Mouse (Mus musculus): ENCODE measurements around the gene Tmem236. TPM values are rescaled to one million over a fixed set of nuclear protein-coding genes. Genes with fewer than 3 reads are reported as not detected.
A peak's percentile ranks its signal among the peaks of the same experiment; 100 is the strongest.

The Tmem236 gene
- polyA plus RNA-seq, 1 experiment: 0.25 TPM

DNA sequence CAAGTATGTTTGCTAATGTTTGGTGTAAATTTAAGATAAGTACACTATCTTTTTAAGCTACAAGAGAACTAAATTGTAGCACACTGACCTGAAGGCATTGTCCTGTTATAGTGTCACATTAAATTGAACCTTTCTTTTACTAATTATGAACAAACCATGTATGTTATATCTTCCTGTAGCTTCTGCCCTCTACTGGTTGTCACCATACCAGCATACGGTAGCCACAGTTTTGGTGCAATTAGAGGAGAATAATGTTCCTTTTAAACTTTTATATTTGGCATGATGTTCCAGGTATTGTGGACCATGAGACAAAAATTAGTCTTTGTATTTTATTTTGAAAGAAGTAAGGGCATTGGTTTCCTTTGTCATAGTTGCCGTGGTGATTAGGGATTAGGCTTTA is 27.4 kb upstream of the Tmem236 start:
- H3K4me3 ChIP-seq (ENCODE audit: insufficient read depth, low read length): no peak overlapping the region
- no peaks in the 10 kb centered on the region for H3K4me1 ChIP-seq (ENCODE audit: control insufficient read depth, insufficient read depth, low read length)
- H3K27ac ChIP-seq (ENCODE audit: insufficient read depth, low read length): no peak overlapping the region
- TF ChIP-seq CTCF (IDR thresholded peaks at IDR 0.05; ENCODE audit: extremely low read depth, insufficient read depth, low read length): peak; percentile 14; the same call in 1 of the 2 replicates
- TF ChIP-seq POLR2A (IDR thresholded peaks at IDR 0.05; ENCODE audit: extremely low read depth, insufficient read depth, low read length): no peak

GRCm38 (mm10) chr2:14150829-14151228 is 23.5 kb upstream of the Tmem236 start:
- TF ChIP-seq POLR2A (IDR thresholded peaks at IDR 0.05; ENCODE audit: extremely low read depth, insufficient read depth, low read length) (no peak), CTCF (IDR thresholded peaks at IDR 0.05; ENCODE audit: extremely low read depth, insufficient read depth, low read length) (no peak)
- Histone ChIP-seq H3K4me3 (ENCODE audit: insufficient read depth, low read length) (no peak overlapping the region), H3K27ac (ENCODE audit: insufficient read depth, low read length) (no peak overlapping the region), H3K4me1 (ENCODE audit: control insufficient read depth, insufficient read depth, low read length) (no peaks in the 10 kb centered on the region)

DNA sequence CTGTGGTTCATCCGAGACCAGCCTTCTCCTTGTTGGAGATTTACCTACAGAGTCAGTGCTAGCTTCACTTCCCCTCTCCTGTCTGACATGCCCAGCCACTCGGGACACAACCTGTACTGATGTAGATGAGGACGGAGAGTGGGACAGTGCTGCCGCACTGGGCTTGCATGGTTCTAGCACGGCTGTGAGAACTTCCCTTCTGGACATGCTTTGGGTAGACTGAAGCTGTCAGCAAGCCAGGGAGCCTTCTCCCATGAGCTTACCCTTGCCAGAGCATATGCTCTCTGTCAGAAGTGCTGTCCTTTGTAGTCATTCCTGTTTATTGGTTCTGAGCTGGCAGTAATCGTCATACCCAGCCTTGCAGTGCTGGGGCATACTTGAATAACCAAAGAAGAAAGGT is 22.5 kb upstream of the Tmem236 start:
- Histone ChIP-seq H3K4me3 (ENCODE audit: insufficient read depth, low read length) (no peak overlapping the region), H3K27ac (ENCODE audit: insufficient read depth, low read length) (no peak overlapping the region), H3K4me1 (ENCODE audit: control insufficient read depth, insufficient read depth, low read length) (no peaks in the 10 kb centered on the region)
- TF ChIP-seq CTCF (IDR thresholded peaks at IDR 0.05; ENCODE audit: extremely low read depth, insufficient read depth, low read length): no peak
- no peak for TF ChIP-seq POLR2A (IDR thresholded peaks at IDR 0.05; ENCODE audit: extremely low read depth, insufficient read depth, low read length)

GRCm38 (mm10) chr2:14159047-14159446 is 15.3 kb upstream of the Tmem236 start:
- H3K4me1 ChIP-seq (ENCODE audit: control insufficient read depth, insufficient read depth, low read length): no peaks in the 10 kb centered on the region
- no peak overlapping the region for H3K4me3 ChIP-seq (ENCODE audit: insufficient read depth, low read length)
- TF ChIP-seq POLR2A (IDR thresholded peaks at IDR 0.05; ENCODE audit: extremely low read depth, insufficient read depth, low read length): no peak
- no peak for TF ChIP-seq CTCF (IDR thresholded peaks at IDR 0.05; ENCODE audit: extremely low read depth, insufficient read depth, low read length)
- H3K27ac ChIP-seq (ENCODE audit: insufficient read depth, low read length): no peak overlapping the region

DNA sequence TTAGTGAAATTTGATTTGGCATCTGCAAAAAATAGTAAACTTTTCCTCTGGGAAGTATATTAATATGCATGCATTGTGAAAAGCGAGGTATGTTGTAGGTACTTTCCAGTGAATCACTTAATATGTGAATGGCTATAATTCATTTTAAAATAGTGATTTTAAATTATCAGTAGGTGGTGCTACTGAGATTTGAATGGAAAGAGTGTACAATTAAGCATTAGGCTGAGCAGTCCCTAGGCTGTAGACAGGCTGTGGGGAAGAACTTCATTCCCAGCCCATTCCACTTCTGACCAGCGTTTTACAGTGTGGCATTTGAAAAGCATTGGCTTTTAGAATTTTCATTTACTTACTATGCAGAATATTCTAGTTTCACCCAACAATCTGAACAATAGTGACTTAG is 14.6 kb upstream of the Tmem236 start:
- H3K4me3 ChIP-seq (ENCODE audit: insufficient read depth, low read length): no peak overlapping the region
- TF ChIP-seq CTCF (IDR thresholded peaks at IDR 0.05; ENCODE audit: extremely low read depth, insufficient read depth, low read length) (no peak), POLR2A (IDR thresholded peaks at IDR 0.05; ENCODE audit: extremely low read depth, insufficient read depth, low read length) (no peak)
- H3K27ac ChIP-seq (ENCODE audit: insufficient read depth, low read length): no peak overlapping the region
- no peaks in the 10 kb centered on the region for H3K4me1 ChIP-seq (ENCODE audit: control insufficient read depth, insufficient read depth, low read length)

DNA sequence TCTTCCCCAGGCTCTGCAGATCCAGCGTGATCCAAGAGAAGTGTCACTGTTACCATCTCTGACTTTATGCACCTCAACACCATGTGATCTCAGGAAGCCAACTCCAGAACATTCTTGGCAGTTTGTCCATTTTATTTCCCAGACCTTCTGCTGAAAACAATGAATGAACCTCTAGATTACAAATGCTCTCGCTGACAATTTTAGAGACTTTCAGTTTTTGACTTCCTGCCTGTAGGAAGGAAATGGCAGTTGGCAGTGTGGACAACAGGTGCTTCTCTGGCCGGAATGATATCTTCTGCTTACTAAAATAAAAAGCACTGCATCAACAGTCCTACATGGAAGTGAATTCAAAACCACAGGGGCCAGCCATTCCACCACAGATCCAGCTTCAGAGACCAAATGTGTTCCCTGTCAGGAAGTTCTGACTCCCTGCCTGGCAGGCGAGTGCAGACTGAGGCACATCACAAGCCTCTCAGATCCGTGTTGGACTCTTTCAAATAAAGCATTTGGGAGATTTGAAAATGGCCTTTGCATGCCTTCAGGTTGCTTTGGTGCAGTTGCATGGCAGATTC is 9.8 kb upstream of the Tmem236 start:
- Histone ChIP-seq H3K27ac (ENCODE audit: insufficient read depth, low read length) (no peak overlapping the region), H3K4me1 (ENCODE audit: control insufficient read depth, insufficient read depth, low read length) (no peaks in the 10 kb centered on the region), H3K4me3 (ENCODE audit: insufficient read depth, low read length) (no peak overlapping the region)
- TF ChIP-seq POLR2A (IDR thresholded peaks at IDR 0.05; ENCODE audit: extremely low read depth, insufficient read depth, low read length) (no peak), CTCF (IDR thresholded peaks at IDR 0.05; ENCODE audit: extremely low read depth, insufficient read depth, low read length) (no peak)

DNA sequence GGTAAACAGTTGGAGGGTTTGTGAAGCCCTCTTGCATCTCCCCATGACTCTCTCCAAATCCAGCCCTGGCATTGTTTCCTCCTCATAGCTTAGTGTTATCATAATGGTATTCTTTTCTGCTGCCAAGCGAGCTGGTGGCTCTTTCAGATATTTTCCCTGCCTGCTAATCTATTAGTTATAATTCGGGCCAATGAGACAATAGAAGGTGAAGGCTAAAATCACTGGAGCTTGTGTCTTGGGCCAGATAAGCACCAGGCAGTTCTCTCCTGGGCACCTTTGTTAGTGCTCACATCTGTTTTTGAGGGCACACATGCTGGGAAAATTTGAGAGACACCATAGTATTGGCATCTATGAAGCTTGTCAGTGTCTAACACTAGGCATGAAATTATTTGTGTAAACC is 9.3 kb upstream of the Tmem236 start:
- Histone ChIP-seq H3K4me1 (ENCODE audit: control insufficient read depth, insufficient read depth, low read length) (no peaks in the 10 kb centered on the region), H3K27ac (ENCODE audit: insufficient read depth, low read length) (no peak overlapping the region), H3K4me3 (ENCODE audit: insufficient read depth, low read length) (no peak overlapping the region)
- TF ChIP-seq CTCF (IDR thresholded peaks at IDR 0.05; ENCODE audit: extremely low read depth, insufficient read depth, low read length) (no peak), POLR2A (IDR thresholded peaks at IDR 0.05; ENCODE audit: extremely low read depth, insufficient read depth, low read length) (no peak)

- Histone ChIP-seq H3K4me3 (ENCODE audit: insufficient read depth, low read length) (no peak overlapping the region), H3K4me1 (ENCODE audit: control insufficient read depth, insufficient read depth, low read length) (no peaks in the 10 kb centered on the region), H3K27ac (ENCODE audit: insufficient read depth, low read length) (no peak overlapping the region)
- no peak for TF ChIP-seq CTCF (IDR thresholded peaks at IDR 0.05; ENCODE audit: extremely low read depth, insufficient read depth, low read length)
- no peak for TF ChIP-seq POLR2A (IDR thresholded peaks at IDR 0.05; ENCODE audit: extremely low read depth, insufficient read depth, low read length)
Observed at GRCm38 (mm10) chr2:14165618-14166344, 8.5 kb upstream of the Tmem236 start.

DNA sequence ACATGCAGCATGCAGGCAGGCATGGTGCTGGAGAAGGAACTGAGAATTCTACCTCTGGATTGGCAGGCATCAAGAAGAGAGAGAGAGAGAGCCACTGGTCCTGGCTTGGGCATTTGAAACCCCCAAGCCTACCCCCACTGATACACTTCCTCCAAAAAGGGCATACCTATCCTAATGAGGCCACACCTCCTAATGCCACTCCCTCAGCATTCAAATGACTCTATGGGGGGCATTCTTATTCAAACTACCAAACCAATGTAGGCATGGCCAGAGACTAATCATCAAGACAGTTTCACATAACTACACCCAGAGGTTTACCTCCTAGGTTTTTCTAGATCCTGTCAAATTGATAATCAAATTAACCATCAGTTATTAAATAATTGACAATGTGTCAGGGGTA is 6.6 kb upstream of the Tmem236 start:
- TF ChIP-seq POLR2A (IDR thresholded peaks at IDR 0.05; ENCODE audit: extremely low read depth, insufficient read depth, low read length): no peak
- TF ChIP-seq CTCF (IDR thresholded peaks at IDR 0.05; ENCODE audit: extremely low read depth, insufficient read depth, low read length): no peak
- Histone ChIP-seq H3K27ac (ENCODE audit: insufficient read depth, low read length) (no peak overlapping the region), H3K4me3 (ENCODE audit: insufficient read depth, low read length) (no peak overlapping the region), H3K4me1 (ENCODE audit: control insufficient read depth, insufficient read depth, low read length) (no peaks in the 10 kb centered on the region)
